Mouse (Mus musculus) kidney, adult 11 months (tissue): ENCODE data around the gene Elmo3.

ENCODE experiments used
- DNase-seq: peaks from one replicate; pipeline ENCODE4 v3.0.0; 2022

Elmo3 gene

DNA sequence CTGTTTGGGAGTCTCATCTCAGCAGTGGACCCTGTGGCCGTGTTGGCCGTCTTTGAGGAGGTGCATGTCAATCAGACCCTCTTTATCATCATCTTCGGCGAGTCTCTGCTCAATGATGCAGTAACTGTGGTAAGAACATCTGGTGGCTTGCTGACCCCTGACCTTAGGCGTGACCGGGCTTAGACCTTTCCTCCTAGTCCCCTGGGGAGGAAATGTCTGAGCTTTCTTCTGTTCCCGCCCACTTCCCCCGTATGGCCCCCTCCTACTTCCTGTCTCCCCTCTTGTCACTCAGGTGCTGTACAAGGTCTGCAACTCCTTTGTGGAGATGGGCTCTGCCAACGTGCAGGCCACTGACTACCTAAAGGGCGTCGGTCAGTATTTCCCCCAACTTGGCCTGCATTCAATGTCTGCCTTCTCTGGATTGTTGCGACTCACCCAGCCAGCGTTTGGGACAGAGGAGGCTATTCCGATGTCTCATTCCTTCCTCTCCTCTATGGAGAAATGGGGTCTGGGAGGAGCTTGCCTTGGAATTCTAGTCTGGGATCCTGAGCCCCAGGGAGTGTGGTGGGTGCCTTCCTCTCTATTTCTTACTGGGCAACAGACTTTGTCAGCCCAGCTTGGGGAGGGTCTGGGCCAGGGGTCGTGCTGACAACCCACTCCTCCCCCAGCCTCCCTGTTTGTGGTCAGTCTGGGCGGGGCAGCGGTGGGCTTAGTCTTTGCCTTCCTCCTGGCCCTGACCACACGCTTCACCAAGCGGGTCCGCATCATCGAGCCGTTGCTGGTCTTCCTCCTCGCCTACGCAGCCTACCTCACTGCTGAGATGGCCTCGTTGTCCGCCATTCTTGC lies 50.0 kb downstream of the Elmo3 start:
- DNase-seq = peak; percentile 65

DNA sequence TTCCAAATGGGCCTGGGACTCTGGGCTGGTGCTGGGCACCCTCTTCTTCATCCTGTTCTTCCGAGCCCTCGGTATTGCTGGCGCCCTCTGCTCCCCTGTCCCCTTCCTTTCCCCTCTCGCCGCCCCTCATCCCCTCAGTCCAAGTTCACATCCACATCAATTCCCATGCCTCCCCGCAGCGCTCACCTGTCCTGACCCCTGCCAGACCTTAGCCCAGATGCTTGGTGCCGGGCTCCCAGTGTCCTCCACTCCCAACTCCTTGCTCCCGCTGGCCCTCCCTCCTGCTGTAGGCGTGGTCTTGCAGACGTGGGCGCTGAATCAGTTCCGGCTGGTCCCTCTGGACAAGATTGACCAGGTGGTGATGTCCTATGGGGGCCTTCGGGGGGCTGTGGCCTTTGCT lies 51.3 kb downstream of the Elmo3 start:
- DNase-seq = no peak

DNA sequence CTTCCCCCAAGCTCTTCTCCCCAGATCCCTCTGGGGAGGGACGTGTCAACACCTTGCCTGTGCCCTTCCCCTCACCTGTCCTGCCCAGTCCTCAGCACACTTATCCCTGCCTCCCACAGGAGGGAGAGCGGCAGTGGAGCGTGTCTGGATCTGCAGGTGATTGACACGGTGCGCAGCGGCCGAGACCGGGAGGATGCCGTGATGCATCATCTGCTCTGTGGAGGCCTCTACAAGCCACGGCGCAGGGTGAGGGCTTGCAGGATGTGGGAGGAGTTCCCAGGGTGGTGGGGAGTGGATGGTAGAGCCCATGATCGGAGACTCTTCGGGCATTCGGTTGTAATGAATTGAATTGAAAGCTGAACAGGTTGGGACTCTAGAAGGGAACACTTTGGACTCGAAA lies 53.8 kb downstream of the Elmo3 start:
- DNase-seq = no peak

DNA sequence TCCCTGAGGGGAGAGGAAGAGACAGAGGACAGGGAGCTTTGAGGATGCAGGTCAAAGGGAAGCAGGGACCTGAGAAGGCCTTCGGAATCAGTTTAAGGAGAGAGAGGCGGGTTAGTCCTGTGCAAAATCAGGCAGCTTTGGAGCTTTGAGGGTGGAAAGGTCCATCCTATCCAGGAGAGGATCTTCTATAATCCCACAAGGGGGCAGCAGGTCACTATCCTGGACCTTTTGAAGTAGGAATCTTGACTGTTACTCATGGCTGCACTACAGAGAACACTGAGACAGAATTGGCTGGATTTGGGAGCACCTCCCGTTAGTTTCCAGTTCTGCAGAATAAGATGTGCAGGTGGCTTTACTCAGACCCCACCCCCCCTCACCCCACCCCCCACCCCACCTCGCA lies 54.2 kb downstream of the Elmo3 start:
- no peak for DNase-seq
